Mouse (Mus musculus) forebrain, embryonic 11.5 days (tissue): ENCODE measurements at regions not wholly inside any gene's neighbourhood (a gene's known extent, or its start where the extent isn't known, plus 50 kb on each side); places are given as distances from the start of the nearest gene placed in this dataset. TPM values are rescaled to one million over a fixed set of nuclear protein-coding genes. Genes with fewer than 3 reads are reported as not detected.

Experiments used
- ATAC-seq: fragments of 200-750 bp; cut with Nextera tagmentation; replicated peaks from 2 replicates; pipeline ENCODE4 v1.8.0; 2017; ENCODE audit warnings: moderate TSS enrichment; ENCODE audit not compliant: low FRiP score
- DNase-seq: peaks from one replicate; pipeline ENCODE4 v3.0.0-alpha.2; 2017; ENCODE audit warnings: low spot score
- H3K27ac ChIP-seq: fragments of 300-500 bp; sonication (generic); 2 replicates; pipeline ENCODE4 v1.5.1; 2014; ENCODE audit warnings: low read depth, low read length
- H3K27me3 ChIP-seq: fragments of 300-500 bp; sonication (generic); 2 replicates; pipeline ENCODE4 v1.6.1; 2014; ENCODE audit warnings: mild to moderate bottlenecking, low read length, mixed read lengths; ENCODE audit not compliant: control insufficient read depth, insufficient read depth
- H3K36me3 ChIP-seq: fragments of 300-500 bp; sonication (generic); 2 replicates; pipeline ENCODE4 v1.6.1; 2014; ENCODE audit warnings: mild to moderate bottlenecking, low read length, moderate library complexity, mixed read lengths; ENCODE audit not compliant: control insufficient read depth, insufficient read depth
- H3K4me1 ChIP-seq: fragments of 300-500 bp; sonication (generic); replicated peaks from 2 replicates; pipeline ENCODE4 v1.6.1; 2014; ENCODE audit warnings: low read length, mixed read lengths; ENCODE audit not compliant: control insufficient read depth, insufficient read depth
- H3K4me2 ChIP-seq: fragments of 300-500 bp; sonication (generic); 2 replicates; pipeline ENCODE4 v1.6.1; 2014; ENCODE audit warnings: low read depth, mild to moderate bottlenecking, low read length, moderate library complexity, mixed read lengths; ENCODE audit not compliant: severe bottlenecking
- H3K4me3 ChIP-seq: fragments of 300-500 bp; sonication (generic); 2 replicates; pipeline ENCODE4 v1.5.1; 2014; ENCODE audit warnings: low read depth, low read length
- H3K9ac ChIP-seq: fragments of 300-500 bp; sonication (generic); 2 replicates; pipeline ENCODE4 v1.6.1; 2014; ENCODE audit warnings: low read length
- H3K9me3 ChIP-seq: fragments of 300-500 bp; sonication (generic); 2 replicates; pipeline ENCODE4 v1.6.1; 2016; ENCODE audit warnings: low read length, mixed read lengths; ENCODE audit not compliant: control insufficient read depth
- WGBS: fragments of 180-500 bp; shearing (Covaris S2); extraction: QIAGEN DNeasy Blood & Tissue Kit; methylation state at CpG from one replicate; pipeline ENCODE4 v1.1.7; 2014; 5-methylcytosine and 5-hydroxymethylcytosine counted together
- microRNA-seq: library from miRNA; unstranded; fragments of <30 nt; microRNA quantifications from one replicate; pipeline ENCODE4, GENCODE M21; 2016; ENCODE audit not compliant: insufficient number of aligned reads

GRCm38 (mm10) chr17:64540411-64540810 lies 60.1 kb upstream of the Man2a1 start:
- no peak for DNase-seq
- no peak overlapping the region for H3K4me2 ChIP-seq
- ATAC-seq, result no peak
- no peak overlapping the region for H3K27ac ChIP-seq
- H3K36me3 ChIP-seq, result no peaks in the 10 kb centered on the region
- no peaks in the 10 kb centered on the region for H3K27me3 ChIP-seq
- H3K4me3 ChIP-seq, result no peak overlapping the region
- no peaks in the 10 kb centered on the region for H3K9me3 ChIP-seq
- 81% methylated on average over 8 of the region's 8 CpGs for WGBS
- H3K4me1 ChIP-seq, result no peaks in the 10 kb centered on the region; the same call in 1 of the 2 replicates
- H3K9ac ChIP-seq, result no peak overlapping the region

- no peaks in the 10 kb centered on the region for H3K4me1 ChIP-seq
- no peaks in the 10 kb centered on the region for H3K36me3 ChIP-seq
- 62% methylated on average over 7 of the region's 7 CpGs for WGBS
- no peak overlapping the region for H3K9ac ChIP-seq
- ATAC-seq, result no peak
- H3K4me3 ChIP-seq, result no peak overlapping the region
- H3K27me3 ChIP-seq, result no peaks in the 10 kb centered on the region
- no peaks in the 10 kb centered on the region for H3K9me3 ChIP-seq
- H3K27ac ChIP-seq, result no peak overlapping the region
- no peak overlapping the region for H3K4me2 ChIP-seq
- no peak for DNase-seq
Observed at GRCm38 (mm10) chr17:64548536-64548935, 52.0 kb upstream of the Man2a1 start.

GRCm38 (mm10) chr17:64550034-64550433 lies 50.5 kb upstream of the Man2a1 start:
- no peaks in the 10 kb centered on the region for H3K36me3 ChIP-seq
- no peaks in the 10 kb centered on the region for H3K4me1 ChIP-seq
- 93% methylated on average over 6 of the region's 6 CpGs for WGBS
- H3K9ac ChIP-seq, result no peak overlapping the region
- no peak for ATAC-seq
- DNase-seq, result no peak
- no peak overlapping the region for H3K27ac ChIP-seq
- no peaks in the 10 kb centered on the region for H3K27me3 ChIP-seq
- H3K9me3 ChIP-seq, result no peaks in the 10 kb centered on the region
- H3K4me2 ChIP-seq, result no peak overlapping the region
- H3K4me3 ChIP-seq, result no peak overlapping the region

Small RNA genes in the stretch of these regions (microRNA-seq; reads per million reads assigned to microRNA genes)
- not detected for gene Mir6420
